Mouse (Mus musculus) gastrocnemius, adult 8-10 months (tissue): ENCODE results near the gene Iapp. TPM values are rescaled to one million over a fixed set of nuclear protein-coding genes. Genes with fewer than 3 reads are reported as not detected.
"Not testable (repeated sequence)": the region's sequence is repeated elsewhere in the genome, so short reads cannot be mapped to it uniquely, and the experiment has no call there.

Experiments
- DNase-seq, 2 experiments: peaks; one replicate each; pipeline ENCODE4 v3.0.0; 2022; ENCODE audit warnings: low spot score in 2 of 2
- total RNA-seq, 4 experiments: library from RNA; stranded (reverse); gene quantifications; 2 replicates each; pipeline ENCODE4 v1.2.4; 2022

The Iapp gene
- not detected for total RNA-seq

GRCm38 (mm10) chr6:142298098-142298497, at the start of gene Iapp:
Gene Iapp, plus strand, starts transcription at chr6:142298423.
- no peak for DNase-seq

- not testable (repeated sequence) for DNase-seq
Observed at GRCm38 (mm10) chr6:142250738-142251307, 47.4 kb upstream of the Iapp start.

- no peak for DNase-seq
Observed at GRCm38 (mm10) chr6:142275721-142276442, 22.3 kb upstream of the Iapp start.

GRCm38 (mm10) chr6:142289413-142290118, 8.7 kb upstream of the Iapp start:
- no peak for DNase-seq

GRCm38 (mm10) chr6:142305076-142305475, 6.9 kb downstream of the Iapp start:
- no peak for DNase-seq

- DNase-seq = no peak
Observed at GRCm38 (mm10) chr6:142314285-142314684, 16.1 kb downstream of the Iapp start.

- no peak for DNase-seq
Observed at GRCm38 (mm10) chr6:142317106-142317505, 18.9 kb downstream of the Iapp start.

GRCm38 (mm10) chr6:142322881-142323280, 24.7 kb downstream of the Iapp start, which contains the start of gene Slco1a5:
Gene Slco1a5, minus strand, starts transcription at chr6:142322981.
- DNase-seq = no peak

- no peak for DNase-seq
Observed at GRCm38 (mm10) chr6:142326598-142326997, 28.4 kb downstream of the Iapp start.

- DNase-seq = no peak
Observed at GRCm38 (mm10) chr6:142329201-142329600, 31.0 kb downstream of the Iapp start.

GRCm38 (mm10) chr6:142338961-142339360, 40.7 kb downstream of the Iapp start:
- no peak for DNase-seq

GRCm38 (mm10) chr6:142339576-142339975, 41.4 kb downstream of the Iapp start:
- no peak for DNase-seq

- no peak for DNase-seq
Observed at GRCm38 (mm10) chr6:142343561-142343960, 45.3 kb downstream of the Iapp start.

- DNase-seq = peak; percentile 71 to 72
Observed at GRCm38 (mm10) chr6:142345440-142346038, 47.3 kb downstream of the Iapp start, which contains the start of gene Pyroxd1. Gene Pyroxd1, plus strand, starts transcription at chr6:142345654.

GRCm38 (mm10) chr6:142346181-142347110, 48.2 kb downstream of the Iapp start:
- no peak for DNase-seq

- no peak for DNase-seq
Observed at GRCm38 (mm10) chr6:142347431-142348385, 49.5 kb downstream of the Iapp start.

- not testable (repeated sequence) for DNase-seq
Observed at GRCm38 (mm10) chr6:142352099-142352498, 53.9 kb downstream of the Iapp start.
